Mouse (Mus musculus) brain, embryonic 14.5 days (tissue): Measurements from ENCODE around the gene Ubtd2.

Experiments used
- CTCF ChIP-seq: fragments of 200-500 bp; IDR thresholded peaks from 2 replicates; pipeline ENCODE4 v1.5.1; 2012; ENCODE audit warnings: inconsistent platforms, mild to moderate bottlenecking, moderate library complexity, borderline replicate concordance; ENCODE audit not compliant: insufficient read depth, insufficient read length; ENCODE audit errors: extremely low read depth
- POLR2A ChIP-seq: fragments of 200-500 bp; IDR thresholded peaks from 2 replicates; pipeline ENCODE4 v1.6.1; 2012; ENCODE audit warnings: mild to moderate bottlenecking, inconsistent platforms, borderline replicate concordance; ENCODE audit not compliant: poor library complexity, insufficient read depth, insufficient read length, severe bottlenecking; ENCODE audit errors: extremely low read depth

GRCm38 (mm10) chr11:32544497-32544896 is 89.3 kb downstream of the Ubtd2 start:
- no peak for TF ChIP-seq CTCF
- TF ChIP-seq POLR2A, result no peak
